8 mouse cellular contexts compared by ENCODE assay signal in genomic region chr15:78178397-78178796, GRCm38 (mm10). TPM values are rescaled to one million over a fixed set of nuclear protein-coding genes. Genes with fewer than 3 reads are reported as not detected.
DNase-seq lines count a peak whose midpoint lies in the region; ATAC-seq and TF ChIP-seq lines count a peak whose summit lies in the region.

No protein-coding gene starts in this region.

- H3K27ac ChIP-seq in intestine, embryonic 14.5 days (ENCODE audit: low read depth) = no peak overlapping the region
- no peak overlapping the region for H3K27ac ChIP-seq in intestine, embryonic 16.5 days (ENCODE audit: low read length)
- H3K27ac ChIP-seq in gastrocnemius, adult 2 months = no peak overlapping the region
- no peak overlapping the region for H3K27ac ChIP-seq in lung, postnatal 0 days (ENCODE audit: low read length)

- no peak overlapping the region for H3K4me3 ChIP-seq in intestine, embryonic 14.5 days (ENCODE audit: low read depth, low read length)
- H3K4me3 ChIP-seq in intestine, embryonic 16.5 days (ENCODE audit: low read length) = no peak overlapping the region
- H3K4me3 ChIP-seq in gastrocnemius, adult 2 months = no peak overlapping the region
- H3K4me3 ChIP-seq in lung, postnatal 0 days (ENCODE audit: low read depth, low read length) = no peak overlapping the region

- ATAC-seq in intestine, embryonic 14.5 days (replicated peaks; ENCODE audit: low FRiP score, low TSS enrichment, low read depth) = no peak
- ATAC-seq in intestine, embryonic 16.5 days = no peak
- no peak for ATAC-seq in lung, postnatal 0 days

- DNase-seq in intestine, embryonic 14.5 days (ENCODE audit: low spot score) = peak; percentile 89
- peak; percentile 41 for DNase-seq in c-Kit-positive CD71-positive TER-119-positive erythroid progenitor cells, embryonic 14.5 days (ENCODE audit: low spot score)
- peak; percentile 87 for DNase-seq in gastrocnemius, adult 2 months
- DNase-seq in kidney, postnatal 36 days = peak; percentile 49 to 88
- peak; percentile 87 for DNase-seq in lung, postnatal 0 days (ENCODE audit: low spot score)
- peak; percentile 52 for DNase-seq in ovary, postnatal 10 days (ENCODE audit: low spot score)
- DNase-seq in thymus, postnatal 0 days (ENCODE audit: low spot score) = peak; percentile 80

- intact Hi-C loops in gastrocnemius, adult 2 months (cut with DNase I) = loop anchor here (5.0 to 10.0 kb wide), 3 partner anchors 144 to 186 kb away; no protein-coding TSS in a partner anchor

- TF ChIP-seq CTCF in gastrocnemius, adult 2 months (IDR thresholded peaks at IDR 0.05) = peak; percentile 93
- TF ChIP-seq CTCF in lung, postnatal 0 days (IDR thresholded peaks at IDR 0.05) = peak; percentile 93

- peaks cover 5% of the 10 kb centered on the region for H3K4me1 ChIP-seq in intestine, embryonic 14.5 days (replicated peaks; ENCODE audit: control insufficient read depth, insufficient read depth, low read length)
- peaks cover 7% of the 10 kb centered on the region; the same call in 1 of the 2 replicates for H3K4me1 ChIP-seq in intestine, embryonic 16.5 days (ENCODE audit: control insufficient read depth, insufficient read depth, low read length)
- peaks cover 3% of the 10 kb centered on the region; the same call in 1 of the 2 replicates for H3K4me1 ChIP-seq in lung, postnatal 0 days (ENCODE audit: insufficient read depth, low read depth, low read length)

- no peak overlapping the region for H3K9ac ChIP-seq in intestine, embryonic 14.5 days (ENCODE audit: low read length)
- no peak overlapping the region for H3K9ac ChIP-seq in intestine, embryonic 16.5 days (ENCODE audit: low read depth, low read length)
- no peak overlapping the region for H3K9ac ChIP-seq in lung, postnatal 0 days (replicated peaks; ENCODE audit: low read depth)

- 0 out of 2 replicates have a peak, but pooled peaks cover 2% of the 10 kb centered on the region for H3K27me3 ChIP-seq in intestine, embryonic 14.5 days (replicated peaks; ENCODE audit: control insufficient read depth, insufficient read depth, low read length)
- H3K27me3 ChIP-seq in intestine, embryonic 16.5 days (replicated peaks; ENCODE audit: control insufficient read depth, insufficient read depth, low read length) = peaks cover 7% of the 10 kb centered on the region; the same call in 1 of the 2 replicates
- no peaks in the 10 kb centered on the region for H3K27me3 ChIP-seq in lung, postnatal 0 days (replicated peaks; ENCODE audit: insufficient read depth, low read length)

- TF ChIP-seq EP300 in lung, postnatal 0 days (IDR thresholded peaks at IDR 0.05) = no peak

- 8% methylated on average over 9 of the region's 9 CpGs for WGBS in intestine, embryonic 14.5 days
- 6% methylated on average over 9 of the region's 9 CpGs for WGBS in intestine, embryonic 16.5 days
- 3% methylated on average over 9 of the region's 9 CpGs for WGBS in lung, postnatal 0 days

- no peaks in the 10 kb centered on the region for H3K36me3 ChIP-seq in intestine, embryonic 14.5 days (ENCODE audit: control insufficient read depth, insufficient read depth, low read length)
- H3K36me3 ChIP-seq in intestine, embryonic 16.5 days (ENCODE audit: control insufficient read depth, insufficient read depth, low read length) = no peaks in the 10 kb centered on the region
- no peaks in the 10 kb centered on the region for H3K36me3 ChIP-seq in lung, postnatal 0 days (ENCODE audit: insufficient read depth, low read length)

- no peaks in the 10 kb centered on the region for H3K9me3 ChIP-seq in intestine, embryonic 14.5 days (ENCODE audit: control insufficient read depth, low read length)
- H3K9me3 ChIP-seq in intestine, embryonic 16.5 days (ENCODE audit: control insufficient read depth, low read length) = no peaks in the 10 kb centered on the region
- no peaks in the 10 kb centered on the region for H3K9me3 ChIP-seq in lung, postnatal 0 days (ENCODE audit: low read length)

- H3K4me2 ChIP-seq in intestine, embryonic 14.5 days (ENCODE audit: low read length) = no peak overlapping the region
- no peak overlapping the region for H3K4me2 ChIP-seq in intestine, embryonic 16.5 days (ENCODE audit: low read depth, low read length)
- no peak overlapping the region for H3K4me2 ChIP-seq in lung, postnatal 0 days (replicated peaks; ENCODE audit: low read depth, low read length)

RNA-seq across cellular contexts. Expression of gene Ift27, which starts 4.5 kb away (rescaled TPM):
- 82.9 and 83.3 TPM in 2 replicates for polyA plus RNA-seq in intestine, embryonic 14.5 days (2014; fragmentation: Nextera tagmentation; extraction: Ambion mirVana)
- 51.7 and 57.4 TPM in 2 replicates for polyA plus RNA-seq in intestine, embryonic 16.5 days (2015; fragmentation: Nextera tagmentation; extraction: Ambion mirVana)
- total RNA-seq in gastrocnemius, adult 2 months (2021) = 10 to 100 TPM; 11.7 to 16.0 TPM
- 61.6 and 62.2 TPM in 2 replicates for polyA plus RNA-seq in lung, postnatal 0 days (2015; fragmentation: Nextera tagmentation; extraction: Ambion mirVana)
- polyA plus RNA-seq in thymus, postnatal 0 days (2015; fragmentation: Nextera tagmentation; extraction: Ambion mirVana) = 85.2 and 87.5 TPM in 2 replicates

RNA-seq across cellular contexts. Expression of gene Pvalb, which starts 27.8 kb away (rescaled TPM):
- polyA plus RNA-seq in intestine, embryonic 14.5 days (2014; fragmentation: Nextera tagmentation; extraction: Ambion mirVana) = not detected in 2 replicates
- not detected in 2 replicates for polyA plus RNA-seq in intestine, embryonic 16.5 days (2015; fragmentation: Nextera tagmentation; extraction: Ambion mirVana)
- over 10,000 TPM in 1 of 2 experiments, 1,000 to 10,000 TPM in 1; 9,151 to 16,547 TPM for total RNA-seq in gastrocnemius, adult 2 months (2021)
- not detected in 2 replicates for polyA plus RNA-seq in lung, postnatal 0 days (2015; fragmentation: Nextera tagmentation; extraction: Ambion mirVana)
- 1.1 and 1.4 TPM in 2 replicates for polyA plus RNA-seq in thymus, postnatal 0 days (2015; fragmentation: Nextera tagmentation; extraction: Ambion mirVana)

RNA-seq across cellular contexts. Expression of gene Cacng2, which starts 58.6 kb away (rescaled TPM):
- polyA plus RNA-seq in intestine, embryonic 14.5 days (2014; fragmentation: Nextera tagmentation; extraction: Ambion mirVana) = 0.07 and 0.15 TPM in 2 replicates
- 0.06 and 0.07 TPM in 2 replicates for polyA plus RNA-seq in intestine, embryonic 16.5 days (2015; fragmentation: Nextera tagmentation; extraction: Ambion mirVana)
- total RNA-seq in gastrocnemius, adult 2 months (2021) = not detected
- not detected in 2 replicates for polyA plus RNA-seq in lung, postnatal 0 days (2015; fragmentation: Nextera tagmentation; extraction: Ambion mirVana)
- not detected in 2 replicates for polyA plus RNA-seq in thymus, postnatal 0 days (2015; fragmentation: Nextera tagmentation; extraction: Ambion mirVana)
